Mouse (Mus musculus) E14TG2a.4 (cell line): ENCODE data around the gene Gm10112.

Experiments
- H3K27me3 ChIP-seq: 2 replicates; pipeline ENCODE4 v1.6.1; 2014; ENCODE audit warnings: low read length, control low read depth; ENCODE audit not compliant: insufficient read depth
- H3K36me3 ChIP-seq: 2 replicates; pipeline ENCODE4 v1.6.1; 2014; ENCODE audit warnings: low read length, control low read depth; ENCODE audit not compliant: insufficient read depth
- H3K4me1 ChIP-seq: replicated peaks from 2 replicates; pipeline ENCODE4 v1.6.1; 2014; ENCODE audit warnings: low read depth, low read length, control low read depth
- H3K4me3 ChIP-seq: replicated peaks from 2 replicates; pipeline ENCODE4 v1.5.1; 2014; ENCODE audit warnings: mild to moderate bottlenecking, low read length
- H3K9me3 ChIP-seq: 2 replicates; pipeline ENCODE4 v1.6.1; 2014; ENCODE audit warnings: low read length, control low read depth
- CTCF ChIP-seq: conservative IDR thresholded peaks from 2 replicates; pipeline ENCODE4 v1.5.1; 2014; ENCODE audit warnings: low read length
- NANOG ChIP-seq: IDR thresholded peaks from 2 replicates; pipeline ENCODE4 v1.6.1; 2014; ENCODE audit warnings: borderline replicate concordance, low read length, mixed read lengths
- POU5F1 ChIP-seq: IDR thresholded peaks from 2 replicates; pipeline ENCODE4 v1.6.1; 2014; ENCODE audit warnings: low read length, borderline replicate concordance

Gm10112 gene

GRCm38 (mm10) chrX:111168040-111168439 lies at the start of gene Gm10112:
Gm10112 (plus strand) TSS chrX:111168340.
- Histone ChIP-seq H3K4me1 (no peaks in the 10 kb centered on the region), H3K4me3 (no peak within 1 kb of the TSS), H3K9me3 (no peaks in the 10 kb centered on the region), H3K27me3 (no peaks in the 10 kb centered on the region), H3K36me3 (no peaks in the 10 kb centered on the region)
- TF ChIP-seq CTCF (no peak), POU5F1 (no peak), NANOG (no peak)

DNA sequence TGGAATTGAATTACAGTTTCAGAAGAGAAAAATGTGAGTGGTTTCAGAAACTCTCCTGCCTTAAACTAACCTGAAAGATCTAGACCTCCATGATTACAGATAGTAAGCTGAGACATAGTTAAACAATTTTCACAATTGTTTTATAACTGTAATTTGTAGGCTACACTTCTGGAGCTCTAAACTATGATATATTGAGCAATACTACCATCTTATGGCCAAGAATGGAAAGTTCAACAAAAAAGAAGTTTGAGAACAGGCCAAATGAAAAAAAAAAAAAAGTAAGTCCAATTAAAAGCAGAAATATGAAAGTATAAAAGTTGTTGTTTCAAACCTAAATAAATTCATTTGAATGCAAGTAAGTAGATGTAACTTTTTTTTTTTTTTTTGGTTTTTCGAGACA lies 21.4 kb downstream of the Gm10112 start:
- Histone ChIP-seq H3K4me1 (no peaks in the 10 kb centered on the region), H3K9me3 (no peaks in the 10 kb centered on the region), H3K4me3 (no peak overlapping the region), H3K27me3 (no peaks in the 10 kb centered on the region), H3K36me3 (no peaks in the 10 kb centered on the region)
- TF ChIP-seq NANOG (no peak), POU5F1 (no peak), CTCF (no peak)

GRCm38 (mm10) chrX:111196376-111196775 lies 28.2 kb downstream of the Gm10112 start:
- no peak for TF ChIP-seq NANOG
- no peak for TF ChIP-seq POU5F1
- TF ChIP-seq CTCF = peak; percentile 53
- no peak overlapping the region for H3K4me3 ChIP-seq
- H3K9me3 ChIP-seq = no peaks in the 10 kb centered on the region
- no peaks in the 10 kb centered on the region for H3K4me1 ChIP-seq
- H3K36me3 ChIP-seq = no peaks in the 10 kb centered on the region
- H3K27me3 ChIP-seq = no peaks in the 10 kb centered on the region

DNA sequence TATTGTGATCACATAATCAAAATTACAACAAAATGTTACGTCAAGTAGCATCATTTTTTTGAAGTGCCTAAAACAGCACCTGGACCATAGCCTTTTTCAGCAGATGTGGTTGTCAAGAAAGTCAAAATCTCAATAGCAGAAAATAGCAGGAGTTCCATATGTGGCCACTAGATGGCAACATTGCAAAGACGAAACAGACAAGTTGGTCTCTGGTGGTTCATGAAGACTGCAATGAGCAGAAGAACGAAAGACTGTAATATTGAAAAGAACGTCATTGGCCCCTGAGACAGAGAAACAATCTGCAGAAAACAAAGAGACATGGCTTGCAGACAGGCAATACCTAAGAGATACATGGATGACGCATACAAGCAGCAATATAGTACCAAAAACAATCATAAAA lies 42.1 kb downstream of the Gm10112 start:
- Histone ChIP-seq H3K36me3 (no peaks in the 10 kb centered on the region), H3K4me1 (no peaks in the 10 kb centered on the region), H3K9me3 (no peaks in the 10 kb centered on the region), H3K4me3 (no peak overlapping the region), H3K27me3 (no peaks in the 10 kb centered on the region)
- TF ChIP-seq NANOG = no peak
- TF ChIP-seq CTCF = peak; percentile 66
